Mouse (Mus musculus) c-Kit-positive CD71-negative TER-119-negative erythroid progenitor cells, embryonic 14.5 days (primary cell): ENCODE data around the gene Basp1.
A peak's percentile ranks its signal among the peaks of the same experiment; 100 is the strongest.

ENCODE experiments used
- DNase-seq: peaks from one replicate; pipeline ENCODE4 v3.0.0-alpha.2; 2013; ENCODE audit warnings: low read depth

Basp1 gene

DNA sequence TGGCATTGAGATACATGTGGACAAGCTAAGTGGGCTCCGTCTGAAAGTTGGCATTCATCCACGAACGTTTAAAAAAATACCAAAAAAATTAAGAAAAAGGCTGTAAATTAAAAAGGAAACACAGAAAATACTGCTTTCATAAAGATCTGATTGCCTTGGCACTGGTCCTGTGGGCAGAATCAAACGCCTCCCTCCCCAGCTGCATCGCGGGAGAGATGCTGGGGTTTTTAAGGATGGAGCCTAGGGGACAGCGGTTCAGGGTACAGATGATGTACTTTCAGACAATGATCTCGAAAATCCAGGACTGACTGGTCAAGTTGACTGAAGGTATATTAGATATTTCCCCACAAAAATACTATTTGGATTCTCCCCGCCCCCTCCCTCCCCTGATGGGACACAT lies 49.9 kb downstream of the Basp1 start:
- no peak for DNase-seq

DNA sequence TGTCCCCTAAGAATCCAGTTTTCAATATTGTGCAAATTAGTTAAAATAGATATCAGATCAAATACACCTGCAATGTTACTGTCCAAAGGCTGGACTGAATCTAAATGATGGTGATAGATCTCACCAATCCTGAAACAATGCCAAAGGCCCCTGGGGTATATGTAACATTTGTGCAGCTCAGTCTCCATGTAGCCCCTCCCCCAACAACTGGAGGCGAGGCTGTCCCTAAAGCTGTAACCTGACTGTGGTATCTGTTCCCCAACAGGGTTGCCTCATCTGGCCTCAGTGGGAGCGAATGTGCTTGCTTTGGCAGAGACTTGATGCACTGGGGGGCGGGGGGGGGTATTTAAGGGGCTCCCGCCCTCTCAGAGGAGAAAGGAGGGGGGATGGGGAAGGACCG lies 52.7 kb downstream of the Basp1 start:
- no peak for DNase-seq

DNA sequence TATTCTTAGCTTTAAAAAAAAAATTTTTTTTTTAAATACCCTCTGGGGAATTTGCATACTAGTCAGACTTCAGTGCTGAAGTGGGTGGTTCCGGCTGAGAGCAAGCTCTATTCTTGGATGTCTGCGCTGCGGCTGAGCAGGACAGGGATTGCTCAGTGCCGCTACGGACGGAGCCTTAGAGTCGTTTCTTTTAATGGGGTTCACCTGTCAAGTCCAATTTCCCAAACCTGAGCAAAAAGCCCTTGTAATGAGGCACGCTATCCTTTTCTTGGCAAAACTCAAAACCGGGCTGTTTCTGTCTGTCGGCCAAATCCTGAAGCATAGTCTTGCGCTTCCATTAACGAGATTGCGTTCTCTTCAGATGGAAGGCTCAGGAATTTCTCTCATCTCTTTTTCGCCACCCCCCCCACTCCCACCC lies 54.9 kb downstream of the Basp1 start:
- DNase-seq: no peak

DNA sequence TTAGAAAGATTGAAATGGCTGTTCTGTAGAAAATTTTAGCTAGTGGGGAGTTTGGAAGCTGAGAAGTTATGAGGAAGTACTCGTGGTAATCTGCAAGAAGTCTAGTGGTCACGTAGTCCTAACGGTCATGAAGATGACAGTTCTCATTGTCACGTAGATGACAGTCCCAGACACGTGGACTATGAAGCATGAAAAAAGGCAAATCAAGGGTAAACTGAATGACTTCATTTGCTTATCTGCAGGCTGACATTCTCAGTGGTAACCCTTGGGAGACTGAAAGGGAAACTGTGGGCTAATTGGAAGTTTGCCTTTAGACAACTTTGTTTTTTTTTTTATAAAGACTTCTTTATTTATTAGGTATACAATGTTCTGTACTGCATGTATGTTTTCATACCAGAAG lies 58.2 kb downstream of the Basp1 start:
- DNase-seq: peak; percentile 8

DNA sequence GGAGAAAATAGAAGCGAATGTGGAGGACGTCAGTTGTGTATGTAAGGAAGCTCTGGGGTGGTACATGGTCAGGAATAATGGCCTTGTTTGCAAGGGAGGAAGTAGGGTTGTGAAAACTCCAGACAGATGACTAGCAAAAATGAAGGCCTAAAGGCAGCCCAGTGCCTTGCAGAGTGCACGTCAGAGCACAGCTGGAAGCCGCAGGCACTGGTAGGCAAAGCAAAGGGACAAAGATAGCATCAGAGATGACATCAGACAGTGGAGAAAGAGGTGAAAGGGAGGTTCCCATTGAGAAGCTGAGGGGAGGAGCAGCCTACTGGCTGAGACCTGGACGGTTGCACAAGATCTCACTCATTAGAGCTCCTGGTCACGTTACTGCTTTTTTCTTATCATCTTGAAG lies 58.8 kb downstream of the Basp1 start:
- DNase-seq: peak; percentile 50

DNA sequence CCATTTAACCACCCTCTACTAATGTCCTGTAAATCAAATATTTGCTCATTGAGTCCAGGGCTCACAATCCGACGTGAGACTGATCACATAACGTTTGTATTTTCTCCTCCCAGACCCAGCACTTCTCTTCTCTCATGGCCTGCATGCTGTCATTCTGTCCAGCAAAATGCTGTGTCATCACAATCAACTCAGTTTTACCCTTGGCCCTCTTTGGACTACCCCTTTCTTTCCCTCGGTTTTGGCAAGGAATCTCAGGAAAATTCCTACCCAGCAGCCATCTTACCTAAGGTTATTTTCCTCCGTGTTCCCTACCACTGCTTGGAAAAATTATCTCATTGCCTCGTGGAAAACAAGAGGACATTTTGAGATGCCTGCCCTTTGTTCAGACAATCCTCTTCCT lies 60.1 kb downstream of the Basp1 start:
- DNase-seq: no peak

DNA sequence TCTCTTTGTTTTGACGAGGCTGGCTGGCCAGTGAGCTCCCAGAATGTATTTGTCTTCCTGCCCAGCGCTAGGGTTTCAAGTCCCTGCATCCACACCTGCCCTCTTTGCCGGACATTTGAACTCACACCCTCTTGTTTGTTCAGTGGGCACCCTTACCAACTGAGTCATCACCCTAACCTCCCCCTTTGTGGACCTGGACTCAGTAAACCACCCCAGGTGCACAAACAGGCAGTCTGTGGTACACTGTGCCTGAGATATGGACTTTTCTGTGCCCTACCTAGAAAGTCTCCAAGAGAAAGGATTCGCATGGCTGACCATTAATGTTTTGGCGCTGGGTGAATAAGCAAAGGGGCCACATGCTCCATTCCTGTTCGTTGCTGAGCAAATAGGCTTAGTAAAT lies 70.3 kb downstream of the Basp1 start:
- no peak for DNase-seq

DNA sequence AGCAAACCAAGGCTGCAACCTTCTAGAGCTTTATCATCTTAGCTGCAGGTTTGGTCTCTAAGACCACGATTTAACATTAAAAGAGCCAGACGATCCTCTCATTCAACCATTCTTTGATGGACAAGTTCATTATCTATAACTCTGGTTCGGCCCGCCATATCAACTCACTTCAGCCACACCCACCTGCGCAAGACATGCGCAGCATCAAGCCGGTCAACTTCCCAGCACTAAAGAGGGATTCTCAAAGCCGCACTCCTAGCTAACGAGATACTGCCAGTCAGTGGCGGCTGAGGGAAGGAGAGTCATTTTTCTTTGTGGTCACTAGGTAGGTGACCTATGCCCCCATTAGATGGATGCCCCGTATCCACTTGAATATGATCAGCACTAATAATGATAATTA lies 78.3 kb downstream of the Basp1 start:
- no peak for DNase-seq

DNA sequence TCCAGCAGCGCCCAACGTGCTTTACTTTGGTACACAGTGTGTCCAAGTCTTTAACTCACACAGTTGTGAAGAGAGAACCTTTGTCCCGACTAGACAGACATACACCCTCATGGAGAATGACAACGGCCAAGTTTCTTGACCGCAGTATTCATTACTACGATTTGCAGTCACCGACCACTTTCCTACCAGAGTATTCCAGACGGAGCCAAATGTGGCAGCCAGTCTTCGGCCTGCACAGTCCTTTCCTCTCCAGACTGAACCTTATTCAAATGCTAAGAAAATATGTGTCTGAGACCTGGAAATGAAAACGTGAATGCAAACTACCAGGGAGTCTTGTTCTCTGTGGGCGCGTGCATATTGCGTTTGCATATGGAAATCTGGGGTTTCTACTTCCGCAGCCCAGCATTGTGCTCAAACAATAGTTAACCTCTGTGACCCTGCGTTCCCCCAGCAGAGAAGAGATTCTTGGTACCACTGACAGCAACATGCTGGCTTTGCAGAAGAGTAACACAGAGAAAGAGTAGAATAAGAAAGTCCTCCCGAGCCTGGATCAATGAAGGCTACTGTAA lies 81.6 kb downstream of the Basp1 start:
- no peak for DNase-seq

DNA sequence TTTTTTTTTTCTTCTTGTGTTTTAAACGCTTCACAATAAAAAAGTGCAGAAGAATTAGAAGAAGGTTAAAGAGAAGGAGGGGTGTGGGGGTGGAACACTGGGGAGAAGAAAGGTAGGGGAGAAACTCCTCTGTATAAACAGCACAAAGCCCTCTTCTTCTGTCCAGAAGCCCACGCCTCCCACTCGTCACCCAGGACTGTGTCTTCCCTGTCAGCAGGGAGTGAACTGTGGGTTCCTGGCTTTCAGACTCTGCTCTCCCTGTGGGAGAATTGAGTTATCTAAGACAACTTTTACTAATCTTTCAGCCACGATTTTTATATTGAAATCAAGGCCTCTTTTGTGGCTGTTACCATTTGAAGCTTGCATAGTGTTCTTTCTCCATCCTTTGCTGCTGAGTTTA lies 82.6 kb downstream of the Basp1 start:
- DNase-seq: no peak

DNA sequence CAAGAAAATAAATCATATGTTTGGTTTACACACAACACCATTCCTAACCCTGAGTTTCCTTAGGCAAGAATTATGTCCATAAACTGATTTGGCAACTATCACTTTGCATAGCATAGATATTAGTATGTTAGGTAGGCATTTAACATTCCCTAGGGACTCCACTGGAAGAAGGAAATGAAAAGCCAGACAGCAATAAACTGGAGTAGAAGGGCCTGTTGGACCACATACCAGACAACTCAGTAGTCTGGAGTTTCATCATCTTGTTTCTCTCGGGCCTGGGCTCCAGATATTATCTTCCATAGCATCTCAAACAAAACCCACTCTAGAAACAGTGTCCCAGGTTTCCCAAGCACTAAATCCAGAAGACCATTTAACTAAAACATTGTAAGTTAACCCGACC lies 91.0 kb downstream of the Basp1 start:
- DNase-seq: no peak

DNA sequence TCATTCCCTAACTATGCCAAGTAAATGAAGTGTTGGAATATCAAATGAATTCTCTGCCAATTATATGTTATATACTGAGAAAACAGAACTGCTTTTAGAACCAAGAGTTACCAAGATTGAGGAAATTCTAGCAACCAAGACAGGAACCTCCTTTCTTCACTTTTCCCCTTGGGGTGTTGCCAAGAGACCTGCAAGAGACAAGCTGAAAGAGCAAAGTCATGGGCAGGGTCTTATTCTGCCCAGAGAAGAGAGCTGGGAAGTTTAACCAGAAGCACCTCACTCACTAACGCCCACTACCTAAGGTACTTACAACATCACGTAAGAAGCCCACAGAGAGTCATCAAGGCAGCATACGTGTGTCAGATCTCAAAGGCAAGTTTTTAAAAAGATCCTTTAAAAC lies 91.5 kb downstream of the Basp1 start:
- no peak for DNase-seq

DNA sequence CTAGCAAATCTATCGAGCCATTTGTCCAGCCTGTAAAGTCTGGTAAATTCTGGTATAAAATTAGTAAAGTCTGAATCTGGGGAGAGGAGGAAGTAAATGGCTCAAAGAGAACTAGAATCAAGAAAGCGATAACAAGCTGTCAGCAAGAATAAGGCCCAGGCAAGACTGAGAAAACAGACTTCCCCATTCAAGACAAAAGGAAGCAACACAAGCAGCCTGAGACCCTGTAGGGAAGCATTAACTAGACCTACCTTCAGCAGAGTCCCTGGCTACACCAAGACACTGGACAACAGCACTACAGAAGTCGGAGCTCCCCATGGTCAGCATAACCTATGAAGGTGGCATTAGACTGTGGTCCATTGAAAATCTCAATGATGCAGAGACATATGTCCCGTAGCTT lies 91.9 kb downstream of the Basp1 start:
- no peak for DNase-seq

DNA sequence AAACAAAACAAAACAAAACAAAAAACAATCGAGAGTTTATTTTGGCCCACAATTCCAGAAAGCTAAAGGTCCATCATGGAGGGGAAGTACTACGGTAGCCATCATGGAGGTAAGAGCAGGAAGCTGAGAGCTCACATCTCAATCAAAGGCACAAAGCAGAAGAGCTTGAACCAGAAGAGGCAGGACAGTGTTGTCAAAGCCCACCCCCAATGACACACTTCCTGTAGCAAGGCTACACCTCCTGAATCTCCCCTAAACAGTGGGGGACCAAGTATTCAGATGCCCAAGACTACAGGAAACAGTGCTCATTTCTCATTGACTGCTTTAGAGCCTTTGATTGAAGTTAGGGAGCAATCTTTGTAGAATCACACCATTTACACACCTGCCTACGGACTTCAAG lies 99.1 kb downstream of the Basp1 start:
- no peak for DNase-seq
